Mouse (Mus musculus): ENCODE results near the gene Taf4. TPM values are rescaled to one million over a fixed set of nuclear protein-coding genes. Genes with fewer than 3 reads are reported as not detected.
A peak's percentile ranks its signal among the peaks of the same experiment; 100 is the strongest.

The Taf4 gene
- total and polyA plus RNA-seq, 3 experiments, result 7.4 to 20.5 (median 16.4) TPM

DNA sequence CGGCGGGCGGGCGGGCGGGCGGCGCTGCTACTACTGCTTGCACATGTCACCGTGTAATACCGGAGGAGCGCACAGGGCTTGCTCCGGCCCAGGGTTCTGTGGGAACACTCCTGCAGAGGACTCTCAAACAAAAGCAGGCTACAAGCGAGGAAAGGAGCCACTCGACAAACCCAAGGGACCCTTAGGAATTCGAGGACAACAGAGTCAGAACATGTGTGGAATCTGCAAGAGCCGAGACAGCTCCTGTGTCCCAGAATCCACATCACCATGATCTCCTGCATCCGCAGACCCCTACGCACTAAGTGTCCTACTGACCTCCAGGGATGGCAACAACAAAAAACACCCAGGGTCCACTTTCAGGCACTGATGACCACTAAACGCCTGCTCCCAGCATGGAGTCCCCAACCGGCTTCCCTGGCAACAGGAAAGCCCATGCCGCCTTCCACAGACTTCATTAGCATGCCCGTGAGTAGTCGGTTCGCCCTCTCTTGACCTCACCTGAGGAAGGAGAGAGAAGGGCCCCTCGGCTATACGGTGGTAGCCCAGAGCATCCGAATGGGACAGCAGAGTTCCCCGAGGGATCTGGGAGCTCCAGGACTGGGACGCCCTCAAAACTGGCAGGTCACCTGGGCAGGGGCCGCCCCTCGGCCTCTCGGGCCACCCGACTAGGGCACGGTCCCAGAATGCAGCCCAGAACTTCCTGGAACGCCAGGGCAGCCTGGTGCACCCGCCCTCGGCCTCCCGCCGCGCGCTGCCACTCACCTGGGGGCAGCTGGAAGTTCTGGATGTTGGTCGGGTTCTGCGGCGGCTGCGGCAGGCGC, 1.6 kb downstream of the Taf4 start:
- Histone ChIP-seq H3K4me3 (peak overlapping the region; percentile 58), H3K9ac (ENCODE audit: low read depth, low read length) (peak overlapping the region; percentile 81), H3K27me3 (ENCODE audit: control insufficient read depth, insufficient read depth, low read length) (no peaks in the 10 kb centered on the region), H3K27ac (peak overlapping the region; percentile 33), H3K4me1 (ENCODE audit: control insufficient read depth, insufficient read depth, low read length) (peaks cover 29% of the 10 kb centered on the region), H3K36me3 (ENCODE audit: control insufficient read depth, insufficient read depth, low read length) (peaks cover 7% of the 10 kb centered on the region), H3K79me2 (replicated peaks; ENCODE audit: control insufficient read depth, insufficient read depth, low read length) (peaks cover 6% of the 10 kb centered on the region)
- intact Hi-C loops (cut with DNase I), result loop anchor here (5.0 kb wide), 1 partner anchor 142 kb away; the partner anchor contains the start of gene Osbpl2
- TF ChIP-seq POLR2A (IDR thresholded peaks at IDR 0.05; ENCODE audit: insufficient read depth, low read depth, low read length) (no peak), EP300 (IDR thresholded peaks at IDR 0.05; ENCODE audit: insufficient read depth, low read depth, low read length) (no peak), CTCF (IDR thresholded peaks at IDR 0.05) (no peak)
- 6% methylated on average over 45 of the region's 45 CpGs for WGBS
- peak; percentile 47 to 56 for DNase-seq

DNA sequence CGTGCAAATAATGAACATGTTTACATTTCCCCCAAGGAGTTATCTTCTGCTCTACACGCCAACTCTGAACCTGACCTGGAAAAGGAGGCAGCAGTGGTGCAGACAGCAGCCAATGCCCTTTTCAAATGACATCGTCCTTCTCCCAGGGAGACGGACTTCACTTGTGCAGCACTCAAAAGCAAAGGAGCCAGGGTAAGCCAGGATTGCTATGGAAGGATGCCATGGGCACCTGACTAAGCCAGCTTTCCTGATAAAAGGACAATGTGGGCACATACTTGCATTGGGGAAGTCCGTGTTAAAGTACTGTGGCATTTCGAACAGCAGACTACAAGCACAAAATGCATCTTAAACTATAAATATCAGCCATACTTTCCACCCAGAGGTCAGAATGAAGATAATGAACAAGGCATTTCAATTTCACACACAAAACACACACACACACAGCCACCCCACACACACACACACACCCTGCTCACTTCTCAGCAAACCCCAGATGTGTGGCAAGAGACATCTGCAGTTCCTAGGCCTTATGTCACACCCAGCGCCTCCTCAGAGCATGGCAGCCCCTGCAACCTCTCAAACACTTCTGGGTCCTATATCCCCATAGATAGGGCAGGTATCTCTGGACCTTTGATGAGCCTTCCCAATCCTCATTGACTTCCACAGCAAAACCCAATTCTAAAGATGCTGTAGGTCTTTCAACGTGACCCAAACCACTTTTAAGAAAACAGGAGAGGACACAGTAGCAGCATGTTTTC, 2.4 kb downstream of the Taf4 start:
- H3K9ac ChIP-seq (ENCODE audit: low read depth, low read length), result 0 out of 2 replicates have a peak overlapping the region, but pooled peaks have one; percentile 8
- peak overlapping the region; percentile 58 for H3K4me3 ChIP-seq
- intact Hi-C loops (cut with DNase I), result loop anchor here (2.0 to 5.0 kb wide), 2 partner anchors 57 to 143 kb away; partner anchors contain the start of gene Osbpl2

DNA sequence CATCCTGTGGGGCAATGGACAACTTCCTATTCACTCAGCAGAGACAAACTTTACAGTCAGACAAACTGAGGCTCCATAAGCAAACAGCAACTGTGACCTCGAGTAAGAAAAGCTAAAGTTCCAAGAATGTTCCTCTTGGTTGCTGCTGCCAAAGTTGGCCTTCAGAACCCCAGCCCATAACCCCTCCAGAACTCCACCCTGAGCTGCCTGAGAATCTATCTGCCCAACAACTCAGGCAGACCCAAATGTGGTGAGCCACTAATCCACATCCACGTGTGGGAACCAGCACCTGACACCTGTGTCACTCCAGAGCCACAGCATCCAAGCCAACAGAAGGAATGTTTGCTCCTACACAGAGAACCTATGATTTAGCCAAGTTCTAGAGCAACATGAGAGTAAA, 4.0 kb downstream of the Taf4 start:
- intact Hi-C loops (cut with DNase I), result loop anchor here (2.0 to 5.0 kb wide), 2 partner anchors 56 to 145 kb away; partner anchors contain the start of gene Osbpl2
- peaks cover 12% of the 10 kb centered on the region for H3K79me2 ChIP-seq (replicated peaks; ENCODE audit: control insufficient read depth, insufficient read depth, low read length)
- H3K27ac ChIP-seq, result no peak overlapping the region
- H3K4me1 ChIP-seq (ENCODE audit: control insufficient read depth, insufficient read depth, low read length), result peaks cover 30% of the 10 kb centered on the region
- no peaks in the 10 kb centered on the region; the same call in 1 of the 2 replicates for H3K36me3 ChIP-seq (ENCODE audit: control insufficient read depth, insufficient read depth, low read length)
- H3K4me3 ChIP-seq, result no peak overlapping the region
- DNase-seq, result no peak
- no peaks in the 10 kb centered on the region for H3K27me3 ChIP-seq (ENCODE audit: control insufficient read depth, insufficient read depth, low read length)
- H3K9ac ChIP-seq (ENCODE audit: low read depth, low read length), result no peak overlapping the region
- no peak for TF ChIP-seq EP300 (IDR thresholded peaks at IDR 0.05; ENCODE audit: insufficient read depth, low read depth, low read length)
- TF ChIP-seq POLR2A (IDR thresholded peaks at IDR 0.05; ENCODE audit: insufficient read depth, low read depth, low read length), result no peak
- TF ChIP-seq CTCF (IDR thresholded peaks at IDR 0.05), result no peak
- 54% methylated on average over 2 of the region's 2 CpGs for WGBS

More for the DNA sequence above, 2.4 kb downstream of the Taf4 start:
- Histone ChIP-seq H3K4me1 (ENCODE audit: control insufficient read depth, insufficient read depth, low read length) (peaks cover 25% of the 10 kb centered on the region), H3K79me2 (replicated peaks; ENCODE audit: control insufficient read depth, insufficient read depth, low read length) (peaks cover 8% of the 10 kb centered on the region), H3K27ac (peak overlapping the region; percentile 32; the same call in 1 of the 2 replicates), H3K27me3 (ENCODE audit: control insufficient read depth, insufficient read depth, low read length) (no peaks in the 10 kb centered on the region), H3K36me3 (ENCODE audit: control insufficient read depth, insufficient read depth, low read length) (peaks cover 5% of the 10 kb centered on the region)
- TF ChIP-seq CTCF (IDR thresholded peaks at IDR 0.05), result no peak
- TF ChIP-seq EP300 (IDR thresholded peaks at IDR 0.05; ENCODE audit: insufficient read depth, low read depth, low read length), result peak; percentile 77
- no peak for TF ChIP-seq POLR2A (IDR thresholded peaks at IDR 0.05; ENCODE audit: insufficient read depth, low read depth, low read length)
- peak in 1 of 2 experiments; percentile 71 for DNase-seq
- 39% methylated on average over 8 of the region's 8 CpGs for WGBS

GRCm38 (mm10) chr2:179971891-179972290, 4.6 kb downstream of the Taf4 start:
- Histone ChIP-seq H3K36me3 (ENCODE audit: control insufficient read depth, insufficient read depth, low read length) (no peaks in the 10 kb centered on the region; the same call in 1 of the 2 replicates), H3K4me1 (ENCODE audit: control insufficient read depth, insufficient read depth, low read length) (peaks cover 35% of the 10 kb centered on the region), H3K9ac (ENCODE audit: low read depth, low read length) (no peak overlapping the region), H3K79me2 (replicated peaks; ENCODE audit: control insufficient read depth, insufficient read depth, low read length) (peaks cover 13% of the 10 kb centered on the region), H3K27me3 (ENCODE audit: control insufficient read depth, insufficient read depth, low read length) (no peaks in the 10 kb centered on the region), H3K4me3 (no peak overlapping the region), H3K27ac (no peak overlapping the region)
- intact Hi-C loops (cut with DNase I), result loop anchor here (2.0 to 5.0 kb wide), 2 partner anchors 55 to 145 kb away; partner anchors contain the start of gene Osbpl2
- DNase-seq, result peak in 1 of 2 experiments; percentile 8
- TF ChIP-seq POLR2A (IDR thresholded peaks at IDR 0.05; ENCODE audit: insufficient read depth, low read depth, low read length), result no peak
- TF ChIP-seq EP300 (IDR thresholded peaks at IDR 0.05; ENCODE audit: insufficient read depth, low read depth, low read length), result no peak
- TF ChIP-seq CTCF (IDR thresholded peaks at IDR 0.05), result no peak
- 56% methylated on average over 2 of the region's 2 CpGs for WGBS

- peaks cover 46% of the 10 kb centered on the region for H3K4me1 ChIP-seq (ENCODE audit: control insufficient read depth, insufficient read depth, low read length)
- TF ChIP-seq EP300 (IDR thresholded peaks at IDR 0.05; ENCODE audit: insufficient read depth, low read depth, low read length) (no peak), CTCF (IDR thresholded peaks at IDR 0.05) (no peak), POLR2A (IDR thresholded peaks at IDR 0.05; ENCODE audit: insufficient read depth, low read depth, low read length) (no peak)
- H3K27me3 ChIP-seq (ENCODE audit: control insufficient read depth, insufficient read depth, low read length), result no peaks in the 10 kb centered on the region
- no peak overlapping the region for H3K4me3 ChIP-seq
- WGBS, result 88% methylated on average over 3 of the region's 3 CpGs
- H3K36me3 ChIP-seq (ENCODE audit: control insufficient read depth, insufficient read depth, low read length), result no peaks in the 10 kb centered on the region; the same call in 1 of the 2 replicates
- H3K27ac ChIP-seq, result no peak overlapping the region
- DNase-seq, result no peak
- H3K9ac ChIP-seq (ENCODE audit: low read depth, low read length), result no peak overlapping the region
- intact Hi-C loops (cut with DNase I), result no loop called here
- H3K79me2 ChIP-seq (replicated peaks; ENCODE audit: control insufficient read depth, insufficient read depth, low read length), result peaks cover 18% of the 10 kb centered on the region
These were observed 7.3 kb downstream of the Taf4 start for GRCm38 (mm10) chr2:179969137-179969536.
